Mouse (Mus musculus) limb, embryonic 14.5 days (tissue): ENCODE measurements around the gene Cnnm3. TPM values are rescaled to one million over a fixed set of nuclear protein-coding genes. Genes with fewer than 3 reads are reported as not detected.

ENCODE experiments used
- ATAC-seq: fragments of 200-750 bp; cut with Nextera tagmentation; 2 replicates; pipeline ENCODE4 v1.8.0; 2017; ENCODE audit warnings: low read depth, moderate number of reproducible peaks, moderate TSS enrichment; ENCODE audit not compliant: low FRiP score
- DNase-seq: peaks from one replicate; pipeline ENCODE4 v3.0.0-alpha.2; 2015; ENCODE audit warnings: low spot score
- H3K27ac ChIP-seq: fragments of 300-500 bp; sonication (generic); replicated peaks from 2 replicates; pipeline ENCODE4 v1.5.1; 2014; ENCODE audit warnings: low read depth, mild to moderate bottlenecking, low read length, moderate library complexity, mixed read lengths
- H3K27me3 ChIP-seq: fragments of 300-500 bp; sonication (generic); 2 replicates; pipeline ENCODE4 v1.6.1; 2014; ENCODE audit warnings: low read length, mixed read lengths; ENCODE audit not compliant: control insufficient read depth, insufficient read depth
- H3K36me3 ChIP-seq: fragments of 300-500 bp; sonication (generic); 2 replicates; pipeline ENCODE4 v1.6.1; 2014; ENCODE audit warnings: mild to moderate bottlenecking, low read length, moderate library complexity, mixed read lengths; ENCODE audit not compliant: control insufficient read depth, insufficient read depth
- H3K4me1 ChIP-seq: fragments of 300-500 bp; sonication (generic); 2 replicates; pipeline ENCODE4 v1.6.1; 2014; ENCODE audit warnings: antibody characterized with exemption, low read length, mixed read lengths; ENCODE audit not compliant: control insufficient read depth, insufficient read depth
- H3K4me2 ChIP-seq: fragments of 300-500 bp; sonication (generic); replicated peaks from 2 replicates; pipeline ENCODE4 v1.6.1; 2014; ENCODE audit warnings: low read depth, mild to moderate bottlenecking, low read length, moderate library complexity; ENCODE audit not compliant: severe bottlenecking
- H3K4me3 ChIP-seq: fragments of 300-500 bp; sonication (generic); replicated peaks from 2 replicates; pipeline ENCODE4 v1.5.1; 2014; ENCODE audit warnings: low read length
- H3K9ac ChIP-seq: fragments of 300-500 bp; sonication (generic); 2 replicates; pipeline ENCODE4 v1.6.1; 2014; ENCODE audit warnings: mild to moderate bottlenecking, low read depth, low read length, moderate library complexity; ENCODE audit not compliant: severe bottlenecking
- H3K9me3 ChIP-seq: fragments of 300-500 bp; sonication (generic); 2 replicates; pipeline ENCODE4 v1.6.1; 2016; ENCODE audit warnings: low read length; ENCODE audit not compliant: control insufficient read depth
- POLR2A ChIP-seq: fragments of 200-500 bp; IDR thresholded peaks from 2 replicates; pipeline ENCODE4 v1.8.0; 2012; ENCODE audit warnings: inconsistent platforms, mild to moderate bottlenecking, moderate library complexity, borderline replicate concordance; ENCODE audit not compliant: insufficient read depth, insufficient read length; ENCODE audit errors: extremely low read depth
- WGBS: fragments of 180-500 bp; shearing (Covaris S2); extraction: QIAGEN DNeasy Blood & Tissue Kit; methylation state at CpG from one replicate; pipeline ENCODE4 v1.1.7; 2014; 5-methylcytosine and 5-hydroxymethylcytosine counted together
- polyA plus RNA-seq, 2 experiments: library from polyadenylated mRNA; depleted of rRNA in 1 of 2; stranded (reverse) in 1 of 2; unstranded in 1 of 2; fragments of >200 nt; fragmentation: Nextera tagmentation in 1 of 2; extraction: Ambion mirVana in 1 of 2; gene quantifications; 2 replicates each; pipeline versions ENCODE4 v1.2.1 to v1.2.3; 2012 to 2014

Cnnm3 gene
- polyA plus RNA-seq, 2 experiments: 6.4 to 22.5 TPM

DNA sequence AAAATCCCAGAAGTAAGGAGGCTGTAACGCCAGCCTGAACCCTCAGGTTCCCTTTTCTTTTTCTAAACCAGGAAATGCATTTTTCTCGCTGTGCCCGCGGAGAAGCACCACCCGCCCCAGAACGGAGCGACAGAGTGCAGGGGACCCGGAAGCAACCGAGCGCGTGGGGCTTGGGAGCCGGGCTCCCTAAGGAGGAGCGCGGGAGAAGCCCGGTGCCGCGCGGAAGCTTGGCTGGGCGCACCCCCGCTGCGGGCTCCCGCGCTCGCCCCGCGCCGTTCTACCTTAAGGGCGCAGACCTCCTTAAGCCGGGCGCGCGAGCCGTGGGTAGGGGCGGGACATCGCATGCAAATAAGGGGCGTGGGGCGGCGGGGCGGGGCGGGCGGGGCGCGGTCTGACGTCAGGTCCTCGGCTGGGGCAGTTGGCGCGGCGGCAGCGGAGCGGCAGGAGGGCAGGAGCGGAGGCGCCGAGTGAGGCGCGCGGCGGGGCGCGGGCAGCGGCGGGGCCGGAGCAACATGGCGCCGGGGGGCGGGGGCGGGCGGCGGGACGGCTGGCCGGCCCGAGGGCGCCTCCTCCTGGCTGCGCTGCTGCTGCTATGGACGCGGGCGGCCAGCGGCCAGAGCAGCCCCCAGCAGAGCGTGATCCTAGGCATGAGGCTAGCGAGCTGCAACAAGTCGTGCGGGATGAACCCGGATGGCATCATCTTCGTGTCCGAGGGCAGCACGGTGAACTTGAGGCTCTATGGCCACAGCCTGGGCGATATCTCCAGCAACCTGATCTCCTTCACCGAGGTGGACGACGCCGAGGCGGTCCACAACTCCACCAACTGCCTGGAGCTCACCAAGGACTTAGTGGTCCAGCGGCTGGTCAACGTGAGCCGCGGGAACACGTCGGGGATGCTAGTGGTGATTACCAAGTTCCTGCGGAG lies 40.2 kb upstream of the Cnnm3 start, which contains the start of gene Cnnm4:
Gene Cnnm4, plus strand, starts transcription at position 440 of the 925 bp plus-strand sequence.
- Histone ChIP-seq H3K4me1 (peaks cover 44% of the 10 kb centered on the region), H3K4me3 (peak within 1 kb of the TSS; percentile 69), H3K36me3 (no peaks in the 10 kb centered on the region), H3K9me3 (no peaks in the 10 kb centered on the region), H3K27ac (peak within 1 kb of the TSS; percentile 19; the same call in 1 of the 2 replicates), H3K27me3 (no peaks in the 10 kb centered on the region), H3K9ac (peak within 1 kb of the TSS; percentile 68), H3K4me2 (peak within 1 kb of the TSS; percentile 79)
- peak; percentile 79 for DNase-seq
- under 1% methylated on average over 46 of the region's 98 CpGs for WGBS
- no peak for TF ChIP-seq POLR2A
- ATAC-seq: peak; percentile 92

GRCm38 (mm10) chr1:36472106-36472440 lies 39.6 kb upstream of the Cnnm3 start:
- H3K9me3 ChIP-seq: no peaks in the 10 kb centered on the region

GRCm38 (mm10) chr1:36473211-36473780 lies 38.4 kb upstream of the Cnnm3 start:
- peaks cover 60% of the 10 kb centered on the region for H3K4me1 ChIP-seq
- H3K9me3 ChIP-seq: no peaks in the 10 kb centered on the region
- peak overlapping the region; percentile 44 for H3K9ac ChIP-seq
- no peak for DNase-seq
- no peak for TF ChIP-seq POLR2A
- WGBS: 70% methylated on average over 10 of the region's 10 CpGs
- no peak overlapping the region for H3K27ac ChIP-seq
- H3K27me3 ChIP-seq: no peaks in the 10 kb centered on the region
- peak overlapping the region; percentile 79 for H3K4me2 ChIP-seq
- ATAC-seq: no peak
- peak overlapping the region; percentile 69 for H3K4me3 ChIP-seq
- no peaks in the 10 kb centered on the region for H3K36me3 ChIP-seq

More at GRCm38 (mm10) chr1:36472106-36472440, 39.6 kb upstream of the Cnnm3 start:
- WGBS: 10% methylated on average over 16 of the region's 18 CpGs
- no peak for TF ChIP-seq POLR2A
- Histone ChIP-seq H3K4me3 (peak overlapping the region; percentile 69), H3K4me1 (peaks cover 50% of the 10 kb centered on the region), H3K9ac (peak overlapping the region; percentile 68), H3K27ac (no peak overlapping the region), H3K4me2 (peak overlapping the region; percentile 79), H3K27me3 (no peaks in the 10 kb centered on the region), H3K36me3 (no peaks in the 10 kb centered on the region)
- DNase-seq: no peak
- ATAC-seq: no peak; the same call in 1 of the 2 replicates

DNA sequence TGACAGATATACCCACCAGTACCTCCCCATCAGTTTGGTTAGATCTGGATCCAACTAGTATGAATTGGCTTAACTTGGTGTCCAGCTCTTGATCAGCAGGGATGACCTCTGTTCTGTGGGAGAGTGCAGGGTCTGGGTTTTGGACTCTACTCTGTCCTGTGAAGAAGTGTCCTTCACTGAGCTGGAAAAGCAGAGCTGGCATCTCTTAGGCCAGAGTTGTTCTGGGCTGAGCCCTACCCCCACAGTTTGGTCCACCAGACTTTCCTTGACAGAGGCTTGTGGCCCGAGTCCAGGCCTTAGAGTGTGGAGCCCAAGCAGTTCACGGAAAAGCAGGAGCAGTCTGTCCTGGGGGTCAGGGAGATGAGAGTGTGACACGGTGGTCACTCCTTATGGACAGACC lies 37.0 kb upstream of the Cnnm3 start:
- Histone ChIP-seq H3K4me1 (peaks cover 62% of the 10 kb centered on the region), H3K27me3 (no peaks in the 10 kb centered on the region), H3K4me3 (peak overlapping the region; percentile 69), H3K27ac (peak overlapping the region; percentile 79), H3K9me3 (no peaks in the 10 kb centered on the region), H3K36me3 (no peaks in the 10 kb centered on the region), H3K9ac (peak overlapping the region; percentile 40; the same call in 1 of the 2 replicates), H3K4me2 (peak overlapping the region; percentile 79)
- no peak for TF ChIP-seq POLR2A
- DNase-seq (no peak), ATAC-seq (no peak)
- 53% methylated on average over 3 of the region's 3 CpGs for WGBS

DNA sequence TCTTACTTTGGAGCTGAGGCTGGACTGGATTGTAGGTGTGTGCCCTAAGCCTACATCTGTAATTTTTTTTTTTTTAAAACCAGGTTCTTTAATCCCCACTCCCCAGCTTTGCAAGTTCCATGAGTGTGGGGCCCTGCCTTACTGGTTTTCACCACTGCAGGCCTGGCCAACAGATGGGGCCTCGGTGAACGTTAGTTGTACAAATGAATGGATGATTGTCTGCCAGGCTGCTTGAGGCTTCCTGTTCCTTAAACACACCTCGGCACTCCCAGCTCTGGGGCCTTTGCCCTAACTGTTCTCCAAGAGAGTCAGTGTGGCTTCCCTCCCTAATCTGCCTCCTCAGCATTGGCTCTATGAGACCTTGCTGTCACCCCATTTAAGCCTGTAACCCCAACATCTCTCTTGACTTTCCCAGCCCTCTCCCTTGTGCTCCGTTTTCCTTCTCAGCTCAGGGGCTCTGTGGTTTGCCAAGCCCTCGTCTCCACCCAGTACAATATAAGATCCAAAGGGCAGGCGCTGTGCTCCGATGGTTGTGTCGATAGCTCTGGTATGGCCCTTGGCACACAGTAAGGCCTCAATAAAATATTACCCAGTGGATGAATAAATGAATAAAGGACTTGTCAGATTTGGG lies 36.1 kb upstream of the Cnnm3 start:
- Histone ChIP-seq H3K4me3 (peak overlapping the region; percentile 69), H3K9me3 (no peaks in the 10 kb centered on the region), H3K9ac (peak overlapping the region; percentile 40), H3K4me2 (peak overlapping the region; percentile 79), H3K27ac (peak overlapping the region; percentile 79), H3K36me3 (no peaks in the 10 kb centered on the region), H3K27me3 (no peaks in the 10 kb centered on the region), H3K4me1 (peaks cover 62% of the 10 kb centered on the region)
- ATAC-seq (no peak), DNase-seq (peak; percentile 43)
- TF ChIP-seq POLR2A: no peak
- WGBS: 29% methylated on average over 8 of the region's 8 CpGs
